Mouse (Mus musculus): ENCODE data around the gene Hs3st4. TPM values are rescaled to one million over a fixed set of nuclear protein-coding genes. Genes with fewer than 3 reads are reported as not detected.

Gene Hs3st4
- polyA plus RNA-seq, 1 experiment from 2014 or later: 0.56 TPM

DNA sequence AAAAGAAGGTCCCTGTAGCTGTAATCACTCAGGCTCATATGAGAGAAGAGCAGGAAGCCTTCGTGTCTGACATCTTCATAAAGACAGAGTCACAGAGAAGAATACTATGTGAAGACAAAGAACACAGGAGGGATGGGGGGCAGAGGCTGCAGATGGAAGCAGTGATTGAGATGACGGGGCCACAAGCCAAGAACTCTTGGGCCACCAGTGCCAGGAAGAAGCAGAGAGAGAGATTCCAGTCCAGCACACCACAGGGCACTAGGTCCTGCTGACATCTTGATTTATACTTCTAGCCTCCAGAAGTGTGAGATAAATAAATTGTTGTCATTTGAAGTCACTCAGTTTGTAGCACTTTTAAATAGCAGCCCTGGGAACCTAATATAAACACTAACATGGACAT, 168.2 kb downstream of the Hs3st4 start:
- H3K36me3 ChIP-seq: no peaks in the 10 kb centered on the region
- no peak overlapping the region for H3K27ac ChIP-seq
- H3K9me3 ChIP-seq: no peaks in the 10 kb centered on the region
- WGBS: 62% methylated on average over 2 of the region's 2 CpGs
- no peak overlapping the region for H3K4me3 ChIP-seq
- H3K4me1 ChIP-seq: no peaks in the 10 kb centered on the region
- H3K27me3 ChIP-seq: no peaks in the 10 kb centered on the region
- ATAC-seq (ENCODE audit: low FRiP score, low read depth): no peak
- no peak overlapping the region for H3K9ac ChIP-seq
- no peak overlapping the region for H3K4me2 ChIP-seq (replicated peaks)

DNA sequence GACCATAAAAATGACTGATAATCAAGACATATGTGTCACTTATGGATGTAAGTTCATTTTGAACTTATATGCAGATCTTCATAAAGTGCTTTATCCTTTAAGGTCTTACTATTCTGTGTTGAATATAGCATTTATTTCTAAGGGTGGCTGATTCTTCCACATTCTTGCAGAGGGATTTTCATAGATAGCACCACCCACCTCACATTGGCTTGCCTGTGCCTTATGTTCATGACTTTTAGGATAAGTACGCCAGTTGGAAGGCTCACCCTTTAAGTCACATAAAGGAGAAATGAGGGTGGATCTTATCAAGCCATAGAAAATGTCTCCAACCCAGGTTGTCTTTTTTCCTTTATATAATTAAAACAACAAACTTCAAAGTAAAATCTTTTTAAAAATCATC, 180.6 kb downstream of the Hs3st4 start:
- ATAC-seq (ENCODE audit: low FRiP score, low read depth): no peak
- H3K9ac ChIP-seq: no peak overlapping the region
- WGBS: 90% methylated on average over 1 of the region's 1 CpGs
- no peaks in the 10 kb centered on the region for H3K27me3 ChIP-seq
- no peaks in the 10 kb centered on the region for H3K4me1 ChIP-seq
- no peaks in the 10 kb centered on the region for H3K9me3 ChIP-seq
- no peak overlapping the region for H3K4me2 ChIP-seq (replicated peaks)
- H3K4me3 ChIP-seq: no peak overlapping the region
- H3K27ac ChIP-seq: no peak overlapping the region
- no peaks in the 10 kb centered on the region for H3K36me3 ChIP-seq

DNA sequence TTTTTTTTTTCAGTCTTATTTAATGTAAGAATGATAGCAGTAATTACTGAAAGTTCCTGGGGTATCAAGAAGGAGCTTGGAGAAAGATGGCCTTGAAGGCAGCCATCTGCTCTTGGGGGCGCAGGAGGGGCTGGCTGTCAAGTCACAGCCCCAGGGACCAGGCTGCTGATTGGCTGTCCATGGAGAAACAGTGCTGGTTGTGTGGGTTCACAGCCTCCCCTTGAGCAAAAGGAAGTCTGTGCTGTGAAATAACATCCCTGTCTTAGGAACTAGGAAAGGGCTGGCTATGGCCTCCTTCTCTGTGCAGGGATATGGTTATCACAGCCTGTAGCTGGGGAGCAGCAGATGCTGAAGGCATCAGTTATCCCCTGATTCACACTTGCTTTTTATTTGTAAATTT, 183.6 kb downstream of the Hs3st4 start:
- H3K4me2 ChIP-seq (replicated peaks): no peak overlapping the region

GRCm38 (mm10) chr7:124168796-124169195, 186.1 kb downstream of the Hs3st4 start:
- no peak overlapping the region for H3K27ac ChIP-seq
- H3K9me3 ChIP-seq: no peaks in the 10 kb centered on the region
- H3K4me1 ChIP-seq: no peaks in the 10 kb centered on the region
- no peak overlapping the region for H3K9ac ChIP-seq
- H3K4me3 ChIP-seq: no peak overlapping the region
- ATAC-seq (ENCODE audit: low FRiP score, low read depth): no peak
- no peaks in the 10 kb centered on the region for H3K27me3 ChIP-seq
- WGBS: 95% methylated on average over 2 of the region's 2 CpGs
- H3K36me3 ChIP-seq: no peaks in the 10 kb centered on the region
- H3K4me2 ChIP-seq (replicated peaks): no peak overlapping the region

More for the DNA sequence above, 183.6 kb downstream of the Hs3st4 start:
- no peak overlapping the region for H3K4me3 ChIP-seq
- ATAC-seq (ENCODE audit: low FRiP score, low read depth): no peak
- WGBS: 52% methylated on average over 1 of the region's 1 CpGs
- H3K9ac ChIP-seq: no peak overlapping the region
- H3K4me1 ChIP-seq: no peaks in the 10 kb centered on the region
- no peak overlapping the region for H3K27ac ChIP-seq
- H3K27me3 ChIP-seq: no peaks in the 10 kb centered on the region
- no peaks in the 10 kb centered on the region for H3K36me3 ChIP-seq
- no peaks in the 10 kb centered on the region for H3K9me3 ChIP-seq

- ATAC-seq (ENCODE audit: low FRiP score, low read depth): no peak
- WGBS: 84% methylated on average over 2 of the region's 2 CpGs
- no peaks in the 10 kb centered on the region for H3K27me3 ChIP-seq
- no peak overlapping the region for H3K4me3 ChIP-seq
- no peak overlapping the region for H3K4me2 ChIP-seq (replicated peaks)
- no peak overlapping the region for H3K27ac ChIP-seq
- H3K36me3 ChIP-seq: no peaks in the 10 kb centered on the region
- H3K4me1 ChIP-seq: no peaks in the 10 kb centered on the region
- no peaks in the 10 kb centered on the region for H3K9me3 ChIP-seq
- no peak overlapping the region for H3K9ac ChIP-seq
Observed at GRCm38 (mm10) chr7:124170001-124170400, 187.3 kb downstream of the Hs3st4 start.

- Histone ChIP-seq H3K4me2 (replicated peaks) (no peak overlapping the region), H3K9me3 (no peaks in the 10 kb centered on the region), H3K9ac (no peak overlapping the region), H3K36me3 (no peaks in the 10 kb centered on the region), H3K4me3 (no peak overlapping the region), H3K27ac (no peak overlapping the region), H3K27me3 (no peaks in the 10 kb centered on the region), H3K4me1 (no peaks in the 10 kb centered on the region)
- no peak for ATAC-seq (ENCODE audit: low FRiP score, low read depth)
Observed at GRCm38 (mm10) chr7:124171992-124172391, 189.3 kb downstream of the Hs3st4 start.

DNA sequence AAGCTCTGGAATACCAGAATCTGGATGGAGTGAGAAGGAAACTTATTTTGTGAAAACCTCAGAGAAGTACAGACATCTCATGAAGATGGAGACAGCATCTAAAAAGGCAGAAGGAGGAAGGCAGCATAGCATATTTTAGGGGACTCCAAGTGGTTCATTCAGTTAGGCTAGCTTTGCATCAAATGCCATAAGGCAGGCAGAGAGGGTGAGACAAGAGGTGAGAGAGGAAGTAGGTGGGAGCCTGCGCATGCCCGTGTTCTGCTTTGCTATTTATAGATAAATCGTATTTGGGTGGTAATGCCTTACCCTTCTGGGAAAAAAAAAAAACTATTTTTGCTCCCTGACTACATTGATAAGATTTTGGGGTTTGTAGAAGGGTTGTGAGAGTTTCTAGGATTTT, 198.3 kb downstream of the Hs3st4 start:
- WGBS: 92% methylated on average over 3 of the region's 3 CpGs
- no peak for ATAC-seq (ENCODE audit: low FRiP score, low read depth)
- Histone ChIP-seq H3K4me1 (no peaks in the 10 kb centered on the region), H3K27me3 (no peaks in the 10 kb centered on the region), H3K4me2 (replicated peaks) (no peak overlapping the region), H3K36me3 (no peaks in the 10 kb centered on the region), H3K27ac (no peak overlapping the region), H3K9ac (no peak overlapping the region), H3K9me3 (no peaks in the 10 kb centered on the region), H3K4me3 (no peak overlapping the region)

- WGBS: 81% methylated on average over 1 of the region's 1 CpGs
- ATAC-seq (ENCODE audit: low FRiP score, low read depth): no peak
Observed at GRCm38 (mm10) chr7:124184693-124185092, 202.0 kb downstream of the Hs3st4 start.

DNA sequence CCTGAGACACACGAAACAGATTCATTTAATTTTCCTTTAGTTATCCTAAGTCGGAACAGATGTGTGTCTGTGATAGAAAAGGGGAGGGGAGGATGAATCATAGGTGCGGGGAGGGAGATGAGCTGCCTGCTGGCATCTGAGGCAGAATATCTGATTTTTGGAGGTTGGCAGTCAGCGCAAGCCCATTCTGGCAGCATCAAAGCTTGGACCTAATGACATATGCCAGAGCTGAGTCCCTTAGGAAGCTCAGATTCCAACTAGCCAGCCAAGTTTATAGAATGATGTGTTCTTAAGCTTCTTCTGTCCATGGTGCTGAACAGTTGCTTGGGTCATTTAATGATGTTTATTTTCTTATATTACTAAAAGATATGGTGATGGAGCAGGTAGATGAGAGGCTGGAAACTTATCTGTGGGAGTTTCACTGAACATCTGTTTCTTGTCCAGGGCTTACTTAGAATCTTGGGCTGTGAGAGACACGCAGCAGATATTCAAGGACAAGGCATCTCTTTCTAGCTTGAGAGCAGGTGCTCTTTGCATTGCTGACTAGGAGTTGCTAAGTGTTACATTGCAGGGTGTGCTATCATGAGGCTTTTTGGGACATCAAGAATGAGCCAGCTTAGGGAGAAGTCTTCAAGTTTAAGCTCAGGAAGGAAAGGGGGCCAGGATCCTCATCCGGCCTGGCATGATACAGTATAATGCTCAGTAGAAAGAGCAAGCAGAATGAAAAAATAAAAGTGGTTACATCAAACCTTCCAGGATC, 216.3 kb downstream of the Hs3st4 start:
- no peaks in the 10 kb centered on the region for H3K36me3 ChIP-seq
- H3K9ac ChIP-seq: no peak overlapping the region
- no peak overlapping the region for H3K4me3 ChIP-seq
- no peaks in the 10 kb centered on the region for H3K9me3 ChIP-seq
- no peaks in the 10 kb centered on the region for H3K4me1 ChIP-seq
- ATAC-seq (ENCODE audit: low FRiP score, low read depth): no peak
- WGBS: 60% methylated on average over 6 of the region's 6 CpGs
- H3K4me2 ChIP-seq (replicated peaks): no peak overlapping the region
- no peak overlapping the region for H3K27ac ChIP-seq
- H3K27me3 ChIP-seq: no peaks in the 10 kb centered on the region

More at GRCm38 (mm10) chr7:124184693-124185092, 202.0 kb downstream of the Hs3st4 start:
- H3K9ac ChIP-seq: no peak overlapping the region
- no peaks in the 10 kb centered on the region for H3K36me3 ChIP-seq
- no peak overlapping the region for H3K4me2 ChIP-seq (replicated peaks)
- H3K27me3 ChIP-seq: no peaks in the 10 kb centered on the region
- H3K4me1 ChIP-seq: no peaks in the 10 kb centered on the region
- H3K4me3 ChIP-seq: no peak overlapping the region
- H3K9me3 ChIP-seq: no peaks in the 10 kb centered on the region
- H3K27ac ChIP-seq: no peak overlapping the region

DNA sequence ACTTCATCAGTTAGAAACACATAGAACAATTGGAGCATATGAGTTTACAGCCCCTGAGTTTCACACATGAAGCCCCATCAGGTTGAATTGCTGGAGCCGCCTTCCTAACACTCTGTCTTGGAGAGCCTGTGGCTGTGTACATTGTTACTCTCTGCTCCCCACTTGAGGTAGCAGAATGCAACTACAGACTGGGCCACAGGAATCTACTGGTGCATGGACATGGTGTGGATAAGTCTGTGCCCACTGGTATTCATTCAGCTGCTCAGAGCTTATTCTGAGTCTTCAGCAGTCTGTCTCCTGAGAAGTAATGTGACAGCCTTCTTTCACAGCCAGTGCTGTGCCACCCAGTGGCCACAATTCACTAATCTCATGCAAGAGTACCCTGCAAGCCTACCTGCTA, 234.3 kb downstream of the Hs3st4 start:
- Histone ChIP-seq H3K27me3 (no peaks in the 10 kb centered on the region), H3K4me2 (replicated peaks) (no peak overlapping the region), H3K27ac (no peak overlapping the region), H3K36me3 (no peaks in the 10 kb centered on the region), H3K4me3 (no peak overlapping the region), H3K9ac (no peak overlapping the region), H3K9me3 (no peaks in the 10 kb centered on the region), H3K4me1 (no peaks in the 10 kb centered on the region)
- ATAC-seq (ENCODE audit: low FRiP score, low read depth): no peak
- WGBS: 86% methylated on average over 1 of the region's 1 CpGs

DNA sequence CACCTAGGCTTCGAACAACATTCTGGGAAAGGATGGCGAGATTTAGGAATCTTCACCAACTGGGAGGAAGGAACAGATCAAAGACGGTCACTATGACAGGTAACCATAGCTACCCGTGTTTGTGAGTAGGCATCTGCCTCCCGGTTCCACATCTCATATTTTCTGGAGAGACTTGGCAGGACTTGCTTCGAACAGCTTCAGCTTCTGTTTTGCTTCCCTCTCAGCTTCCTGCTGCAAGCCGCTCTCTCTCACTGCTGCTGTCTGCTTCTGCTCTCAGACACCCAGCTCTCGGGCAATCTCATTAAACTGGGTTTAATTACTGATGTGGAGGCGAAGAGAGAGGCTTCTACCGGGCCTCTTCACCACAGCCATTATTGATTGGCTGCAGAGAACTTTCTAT, 237.9 kb downstream of the Hs3st4 start:
- H3K4me2 ChIP-seq (replicated peaks): no peak overlapping the region
- H3K9ac ChIP-seq: no peak overlapping the region
- H3K36me3 ChIP-seq: no peaks in the 10 kb centered on the region
- H3K4me3 ChIP-seq: no peak overlapping the region
- no peaks in the 10 kb centered on the region for H3K27me3 ChIP-seq
- H3K27ac ChIP-seq: no peak overlapping the region
- no peaks in the 10 kb centered on the region for H3K4me1 ChIP-seq
- no peaks in the 10 kb centered on the region for H3K9me3 ChIP-seq
- WGBS: 35% methylated on average over 10 of the region's 10 CpGs
- no peak for ATAC-seq (ENCODE audit: low FRiP score, low read depth)

DNA sequence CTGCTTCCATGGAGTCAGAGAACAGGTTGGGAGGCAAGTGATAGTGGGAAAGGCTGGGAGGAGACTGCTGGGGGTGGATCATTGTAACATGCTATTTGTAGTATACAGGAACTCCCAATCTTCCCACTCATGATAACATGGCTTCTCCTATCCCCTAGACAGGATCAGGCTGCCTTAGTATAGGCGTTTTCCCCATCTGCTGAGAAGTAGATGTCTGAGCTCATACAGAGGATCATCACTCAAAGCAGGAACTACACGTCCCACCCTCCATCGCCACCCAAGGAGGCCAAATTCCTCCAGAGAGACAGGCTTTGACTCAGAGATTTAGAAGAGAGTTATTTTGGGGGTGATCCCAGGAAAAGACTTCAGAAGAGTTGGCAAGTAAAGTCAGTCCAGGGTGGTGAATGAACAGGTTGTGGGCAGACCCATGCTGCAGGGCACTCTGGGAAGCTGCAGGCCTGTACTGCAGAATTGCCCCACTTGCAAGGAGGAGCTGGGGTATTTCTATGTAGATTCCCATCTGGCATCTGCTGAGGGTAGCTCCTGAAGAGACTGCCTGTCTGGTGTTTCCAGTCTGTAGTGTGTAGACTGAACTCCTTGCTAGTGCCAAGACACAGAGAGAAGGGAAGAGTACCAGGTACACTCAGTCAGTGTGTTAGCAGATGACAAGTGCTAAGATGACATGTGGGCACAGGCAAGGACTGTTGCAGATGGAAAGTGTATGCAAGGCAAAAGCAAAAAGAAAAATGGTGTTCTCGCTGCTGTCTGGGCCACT, 255.4 kb downstream of the Hs3st4 start:
- Histone ChIP-seq H3K27ac (no peak overlapping the region), H3K4me1 (no peaks in the 10 kb centered on the region), H3K36me3 (no peaks in the 10 kb centered on the region), H3K9ac (no peak overlapping the region), H3K9me3 (no peaks in the 10 kb centered on the region), H3K4me3 (no peak overlapping the region), H3K27me3 (no peaks in the 10 kb centered on the region), H3K4me2 (replicated peaks) (no peak overlapping the region)
- 84% methylated on average over 4 of the region's 4 CpGs for WGBS
- ATAC-seq (ENCODE audit: low FRiP score, low read depth): no peak

Data from limb, embryonic 13.5 days (tissue).